Mouse (Mus musculus): ENCODE data around the gene Vpreb1. TPM values are rescaled to one million over a fixed set of nuclear protein-coding genes. Genes with fewer than 3 reads are reported as not detected.

The Vpreb1 gene
- total RNA-seq, 2 experiments from 2014 or later, result 0.49 to 0.51 TPM

DNA sequence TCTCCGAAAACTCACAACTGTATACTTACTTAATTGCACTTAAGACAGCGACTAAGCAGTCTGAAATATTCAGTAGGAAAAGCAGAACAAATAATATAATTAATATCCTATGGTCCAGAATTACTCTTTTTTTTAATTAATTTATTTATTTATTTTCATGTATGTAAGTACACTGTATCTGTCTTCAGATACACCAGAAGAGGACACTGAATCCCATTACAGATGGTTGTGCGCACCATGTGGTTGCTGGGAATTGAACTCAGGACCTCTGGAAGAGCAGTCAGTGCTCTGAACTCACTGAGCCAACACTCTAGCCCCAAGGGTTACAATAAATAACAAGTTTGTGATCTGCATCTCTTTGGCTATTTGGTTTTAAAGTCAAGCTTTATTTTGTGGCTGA, 41.0 kb downstream of the Vpreb1 start:
- TF ChIP-seq CTCF (conservative IDR thresholded peaks at IDR 0.05), result no peak
- peak overlapping the region; percentile 66; the same call in 1 of the 2 replicates for H3K4me3 ChIP-seq
- no peak for DNase-seq (ENCODE audit: low spot score in 2 of 2)
- H3K27ac ChIP-seq, result no peak overlapping the region

DNA sequence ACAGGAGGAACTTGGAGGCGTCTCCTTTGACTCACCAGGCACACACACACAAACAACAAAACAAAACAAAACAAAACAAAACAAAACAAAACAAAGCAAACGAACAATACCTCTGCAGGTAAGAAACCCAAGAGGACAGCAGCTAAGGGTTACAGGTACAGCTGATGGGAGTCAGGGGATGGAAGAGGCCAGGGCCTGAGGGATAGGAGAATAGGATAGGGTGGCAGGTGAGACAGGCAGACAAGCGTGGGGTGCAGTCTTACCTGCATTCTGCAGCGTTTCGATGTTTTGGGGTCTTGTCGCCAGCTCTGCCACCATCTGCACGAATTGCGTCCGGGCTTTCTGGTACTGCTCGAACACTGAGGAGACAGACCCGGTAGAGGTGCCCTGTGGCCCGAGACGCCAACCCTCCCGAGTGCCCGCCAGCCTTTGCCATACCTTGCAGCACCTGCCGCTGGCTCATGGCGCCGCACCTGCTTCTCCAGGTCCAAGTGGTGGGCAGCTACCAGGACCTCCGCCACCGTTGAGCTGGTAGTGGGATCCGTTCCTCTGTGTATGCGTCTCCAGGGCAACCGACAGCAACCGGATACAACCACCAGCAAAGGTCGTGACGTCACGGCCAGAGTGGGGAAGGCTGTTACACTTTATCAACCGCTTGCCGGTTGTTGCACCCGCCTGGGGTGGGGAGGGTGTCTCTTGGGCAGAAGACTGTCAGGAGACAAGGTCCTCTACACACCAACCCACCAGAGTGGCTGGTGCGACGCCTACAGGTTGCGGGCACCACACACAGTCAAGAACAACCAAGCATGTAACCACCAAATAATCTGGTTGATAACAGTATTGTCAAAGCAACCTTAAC, 41.7 kb downstream of the Vpreb1 start, which contains the start of gene Spag6l:
TSS of gene Spag6l (minus strand) at position 700 of the 859 bp plus-strand sequence.
- TF ChIP-seq CTCF (conservative IDR thresholded peaks at IDR 0.05), result peak; percentile 66
- peak within 1 kb of the TSS; percentile 66 for H3K4me3 ChIP-seq
- peak within 1 kb of the TSS; percentile 54; the same call in 1 of the 2 replicates for H3K27ac ChIP-seq
- DNase-seq (ENCODE audit: low spot score in 2 of 2), result peak; percentile 51 to 60

DNA sequence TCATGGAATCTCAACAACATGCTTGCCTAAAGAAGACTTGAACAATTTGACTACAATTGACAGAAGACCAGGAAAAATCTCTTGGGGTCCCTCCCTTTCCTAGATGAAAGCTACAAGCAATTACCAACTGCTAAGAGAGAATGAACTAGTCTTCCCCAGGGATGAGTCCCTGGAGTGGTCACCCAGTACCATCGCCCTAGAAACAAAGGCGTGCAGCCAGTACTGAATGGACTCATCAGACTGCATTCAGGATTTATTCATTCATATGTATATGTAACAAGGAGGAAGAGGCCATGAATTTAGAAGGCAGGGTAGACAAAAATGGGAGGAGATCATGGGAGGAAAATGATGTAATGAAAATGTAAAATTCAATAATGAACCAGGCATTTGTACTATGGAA, 44.4 kb downstream of the Vpreb1 start:
- no peak overlapping the region for H3K27ac ChIP-seq
- no peak for TF ChIP-seq CTCF (conservative IDR thresholded peaks at IDR 0.05)
- no peak overlapping the region for H3K4me3 ChIP-seq
- DNase-seq (ENCODE audit: low spot score in 2 of 2), result no peak

DNA sequence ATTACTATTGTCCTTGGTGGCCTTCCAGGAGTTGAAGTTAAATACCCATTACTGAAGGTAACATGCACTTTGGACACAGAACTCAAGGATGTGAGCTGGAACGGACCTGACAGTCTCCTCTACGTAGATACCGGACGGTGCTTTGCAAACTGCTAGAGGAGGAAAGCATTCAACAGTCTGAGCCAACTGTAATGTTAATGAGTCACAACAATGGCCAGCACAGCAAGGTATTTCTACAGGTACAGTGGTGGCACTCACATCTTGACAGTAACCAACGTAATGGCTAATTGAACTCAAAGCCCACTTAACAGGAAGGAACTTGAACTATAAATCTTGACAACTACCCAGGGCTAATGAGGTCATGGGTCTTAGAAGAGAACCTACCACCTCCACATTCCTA, 45.2 kb downstream of the Vpreb1 start:
- no peak for TF ChIP-seq CTCF (conservative IDR thresholded peaks at IDR 0.05)
- H3K27ac ChIP-seq, result no peak overlapping the region
- DNase-seq (ENCODE audit: low spot score in 2 of 2), result no peak
- no peak overlapping the region for H3K4me3 ChIP-seq

Other genes starting within 250 kb of the Vpreb1 start
- gene Olfr19, start 194.4 kb downstream of the Vpreb1 start, total RNA-seq (2021), result not detected
- gene Spag6l, start 41.4 kb downstream of the Vpreb1 start, total RNA-seq (2021), result 10 to 100 TPM in 1 of 2 experiments, 1 to 10 TPM in 1; 9.9 to 10.0 TPM
- not detected for gene Igll1, start 6.9 kb downstream of the Vpreb1 start, total RNA-seq (2021)
- gene Top3b, start 107 bp downstream of the Vpreb1 start, total RNA-seq (2021), result 10 to 100 TPM; 69.9 to 75.5 TPM
- 10 to 100 TPM; 45.5 to 51.4 TPM for gene Ppm1f, start 25.6 kb upstream of the Vpreb1 start, total RNA-seq (2021)
- gene Mapk1, start 112.5 kb upstream of the Vpreb1 start, total RNA-seq (2021), result 100 to 1,000 TPM; 522 to 547 TPM
- 10 to 100 TPM; 35.0 to 38.0 TPM for gene Ypel1, start 198.9 kb upstream of the Vpreb1 start, total RNA-seq (2021)
- 100 to 1,000 TPM in 1 of 2 experiments, 10 to 100 TPM in 1; 91.3 to 105 TPM for gene Ppil2, start 240.4 kb upstream of the Vpreb1 start, total RNA-seq (2021)

All from layer of hippocampus, adult 2 months (tissue).